Mouse (Mus musculus) bone marrow macrophage, adult 2 months (primary cell): ENCODE data around the gene Maml2. TPM values are rescaled to one million over a fixed set of nuclear protein-coding genes. Genes with fewer than 3 reads are reported as not detected.

Experiments
- H3K27ac ChIP-seq: 2 replicates; pipeline ENCODE4 v1.5.1; 2012; ENCODE audit warnings: low read depth, low read length; ENCODE audit not compliant: insufficient read depth
- H3K4me1 ChIP-seq: 2 replicates; pipeline ENCODE4 v1.6.1; 2012; ENCODE audit warnings: low read length; ENCODE audit not compliant: control insufficient read depth, insufficient read depth
- H3K4me3 ChIP-seq: 2 replicates; pipeline ENCODE4 v1.5.1; 2012; ENCODE audit warnings: mild to moderate bottlenecking, low read length, moderate library complexity; ENCODE audit not compliant: insufficient read depth
- CTCF ChIP-seq: IDR thresholded peaks from 2 replicates; pipeline ENCODE4 v1.5.1; 2012; ENCODE audit warnings: low read depth, mild to moderate bottlenecking, low read length, moderate library complexity
- POLR2A ChIP-seq: IDR thresholded peaks from 2 replicates; pipeline ENCODE4 v1.6.1; 2012; ENCODE audit warnings: mild to moderate bottlenecking, low read depth, low read length, borderline replicate concordance
- polyA plus RNA-seq: library from polyadenylated mRNA; stranded (reverse); fragments of >200 nt; gene quantifications from 2 replicates; pipeline ENCODE4 v1.2.4, GENCODE M21; 2012; ENCODE audit not compliant: missing spikeins, insufficient read depth, insufficient read length

The Maml2 gene
- polyA plus RNA-seq, 1 experiment = 9.3 TPM

- Histone ChIP-seq H3K4me1 (no peaks in the 10 kb centered on the region), H3K4me3 (no peak overlapping the region), H3K27ac (no peak overlapping the region)
- no peak for TF ChIP-seq POLR2A
- TF ChIP-seq CTCF = peak; percentile 62; the same call in 1 of the 2 replicates
Measured at GRCm38 (mm10) chr9:13716316-13717099, 418.8 kb downstream of the Maml2 start.

DNA sequence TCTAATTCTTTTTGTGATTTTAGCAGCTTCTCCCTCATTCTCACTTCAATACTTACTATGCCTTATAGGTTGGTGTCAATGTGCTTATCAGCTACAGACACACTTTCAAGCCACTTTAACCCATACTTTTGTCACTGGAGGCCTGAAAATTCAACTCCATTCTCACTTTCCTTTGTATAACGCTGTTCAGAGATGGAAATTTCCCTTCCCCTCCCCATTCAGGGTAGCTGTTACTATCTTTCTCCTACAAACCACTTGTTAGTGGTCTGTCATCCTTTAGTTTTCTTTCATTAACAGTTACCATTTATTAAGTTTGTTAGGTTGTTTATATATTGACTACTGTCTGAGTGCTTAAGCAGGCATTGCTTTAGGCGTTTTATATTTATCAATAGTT lies 450.6 kb downstream of the Maml2 start, which contains the start of gene Mtmr2:
TSS of gene Mtmr2 (plus strand) at position 7 of the 394 bp plus-strand sequence.
- H3K4me1 ChIP-seq = peaks cover 16% of the 10 kb centered on the region
- TF ChIP-seq POLR2A (no peak), CTCF (no peak)
- peak within 1 kb of the TSS; percentile 77 for H3K27ac ChIP-seq
- H3K4me3 ChIP-seq = peak within 1 kb of the TSS; percentile 92

- TF ChIP-seq CTCF (no peak), POLR2A (peak; percentile 61; the same call in 1 of the 2 replicates)
- peaks cover 16% of the 10 kb centered on the region for H3K4me1 ChIP-seq
- H3K4me3 ChIP-seq = peak overlapping the region; percentile 92
- peak overlapping the region; percentile 77 for H3K27ac ChIP-seq
Measured at GRCm38 (mm10) chr9:13748798-13749674, 451.3 kb downstream of the Maml2 start.

DNA sequence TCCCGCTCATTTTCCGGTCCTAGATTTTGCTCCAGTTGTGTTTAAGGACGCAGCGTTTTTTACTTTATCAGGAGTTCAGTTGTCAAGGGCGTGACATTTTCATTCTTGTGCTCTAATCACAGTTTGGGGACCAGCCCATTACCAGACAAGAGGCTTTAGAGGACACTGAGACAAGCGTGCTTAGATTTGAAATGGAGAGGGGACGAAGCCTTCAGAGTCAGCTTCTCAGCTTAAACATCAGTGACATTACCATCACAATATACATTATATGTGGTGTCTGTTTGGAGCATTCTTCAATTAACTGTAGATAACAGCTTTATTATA lies 451.9 kb downstream of the Maml2 start:
- peak overlapping the region; percentile 92 for H3K4me3 ChIP-seq
- peak overlapping the region; percentile 77 for H3K27ac ChIP-seq
- peaks cover 16% of the 10 kb centered on the region for H3K4me1 ChIP-seq
- TF ChIP-seq POLR2A (no peak), CTCF (no peak)

- peaks cover 16% of the 10 kb centered on the region for H3K4me1 ChIP-seq
- peak overlapping the region; percentile 36 for H3K27ac ChIP-seq
- no peak overlapping the region for H3K4me3 ChIP-seq
- no peak for TF ChIP-seq CTCF
- no peak for TF ChIP-seq POLR2A
Measured at GRCm38 (mm10) chr9:13752543-13752942, 454.8 kb downstream of the Maml2 start.

Other genes starting within 250 kb of the Maml2 start
- gene Jrkl, start 52.1 kb upstream of the Maml2 start, polyA plus RNA-seq = 12.2 and 13.2 TPM in 2 replicates
- gene Ccdc82, start 51.0 kb upstream of the Maml2 start, polyA plus RNA-seq = 30.2 and 33.2 TPM in 2 replicates
- gene Gm17571, start 148.8 kb downstream of the Maml2 start, polyA plus RNA-seq = not detected in 2 replicates